Mouse (Mus musculus) lung, postnatal 4 days (tissue): ENCODE measurements at regions not wholly inside any gene's neighbourhood (a gene's known extent, or its start where the extent isn't known, plus 50 kb on each side); places are given as distances from the start of the nearest gene placed in this dataset.
"Not testable (repeated sequence)": the region's sequence is repeated elsewhere in the genome, so short reads cannot be mapped to it uniquely, and the experiment has no call there.

Source experiments
- DNase-seq, 2 experiments: peaks; one replicate each; pipeline ENCODE4 v3.0.0; 2021

GRCm38 (mm10) chr3:36387431-36387830, 88.3 kb downstream of the Anxa5 start:
- no peak for DNase-seq

- no peak for DNase-seq
Measured at GRCm38 (mm10) chr3:36383438-36383945, 92.2 kb downstream of the Anxa5 start.

- DNase-seq, result no peak
Measured at GRCm38 (mm10) chr3:36381621-36382193, 94.0 kb downstream of the Anxa5 start.

- no peak for DNase-seq
Measured at GRCm38 (mm10) chr3:36375722-36376121, 100.0 kb downstream of the Anxa5 start.

DNA sequence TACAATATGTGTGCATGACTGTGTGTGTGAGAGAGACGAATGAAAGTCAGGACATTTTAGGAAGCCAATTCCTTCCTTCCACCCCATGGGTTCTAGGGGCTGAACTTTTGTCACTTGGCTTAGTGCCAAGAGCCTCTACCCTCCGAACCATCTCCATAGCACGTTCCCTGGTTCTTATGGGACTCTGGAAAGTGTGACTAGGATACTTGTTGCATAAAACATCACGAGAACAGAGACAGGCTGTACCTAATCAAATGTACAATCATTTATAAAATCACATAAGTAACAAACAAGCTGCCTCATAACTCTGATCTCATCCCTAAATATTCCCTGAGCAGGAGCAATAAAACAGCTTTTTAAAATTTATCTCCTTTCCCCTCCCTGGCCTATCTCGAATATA, 100.8 kb downstream of the Anxa5 start:
- DNase-seq, result no peak

GRCm38 (mm10) chr3:36360933-36361332, 114.8 kb downstream of the Anxa5 start:
- no peak for DNase-seq

DNA sequence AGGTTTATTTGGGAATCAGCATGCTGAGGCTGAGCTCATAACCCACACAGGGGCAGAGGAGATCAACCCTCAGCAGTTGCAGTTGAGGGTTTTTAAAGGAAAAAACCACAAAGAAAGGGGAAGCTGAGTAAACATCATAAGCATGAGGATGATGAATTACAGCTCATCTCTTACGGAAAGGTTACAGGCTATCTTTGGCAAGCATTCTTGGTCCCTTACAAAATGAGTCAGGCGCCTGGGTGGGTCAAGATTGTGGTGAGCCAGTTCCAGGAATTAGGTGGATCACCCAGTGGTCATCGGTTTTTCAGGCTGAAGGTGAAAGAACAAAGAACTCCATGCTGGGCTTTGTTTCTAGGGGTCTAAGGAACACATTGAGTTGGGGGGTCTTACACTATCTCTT, 121.5 kb downstream of the Anxa5 start:
- not testable (repeated sequence) for DNase-seq

DNA sequence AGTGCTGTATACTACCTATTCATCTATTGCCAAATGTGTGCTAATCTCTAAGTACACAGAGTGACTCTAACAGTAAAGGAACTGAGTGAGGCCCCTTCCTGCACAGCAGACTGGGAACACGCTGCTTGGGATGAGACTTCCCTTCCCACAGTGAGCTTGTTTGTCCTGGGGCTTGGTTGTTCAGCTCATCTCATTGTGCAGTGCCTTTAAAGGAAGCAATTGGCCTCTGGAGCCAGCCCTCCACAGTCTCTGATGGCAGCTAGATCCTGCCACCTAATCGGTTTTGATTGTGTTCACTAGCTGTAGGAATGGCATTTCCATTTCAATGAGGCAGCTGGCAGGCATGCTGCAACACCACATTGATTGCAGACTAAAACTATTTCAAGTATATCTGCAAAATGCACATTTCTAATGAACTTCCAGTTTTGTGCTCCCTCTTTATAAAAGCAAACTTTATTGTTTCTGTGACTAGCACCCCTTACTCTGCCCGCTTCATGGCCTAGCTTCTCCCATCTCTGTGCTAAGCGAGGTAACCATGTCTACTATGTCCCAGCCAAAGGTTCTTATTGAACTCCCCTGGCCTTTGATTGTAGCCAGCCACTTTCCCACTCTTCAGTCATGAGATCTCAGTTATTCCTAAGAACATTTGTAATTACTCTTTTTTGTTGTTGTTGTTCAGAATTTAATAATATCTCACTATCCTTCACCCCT, 123.5 kb downstream of the Anxa5 start:
- DNase-seq, result peak; percentile 22 to 73

DNA sequence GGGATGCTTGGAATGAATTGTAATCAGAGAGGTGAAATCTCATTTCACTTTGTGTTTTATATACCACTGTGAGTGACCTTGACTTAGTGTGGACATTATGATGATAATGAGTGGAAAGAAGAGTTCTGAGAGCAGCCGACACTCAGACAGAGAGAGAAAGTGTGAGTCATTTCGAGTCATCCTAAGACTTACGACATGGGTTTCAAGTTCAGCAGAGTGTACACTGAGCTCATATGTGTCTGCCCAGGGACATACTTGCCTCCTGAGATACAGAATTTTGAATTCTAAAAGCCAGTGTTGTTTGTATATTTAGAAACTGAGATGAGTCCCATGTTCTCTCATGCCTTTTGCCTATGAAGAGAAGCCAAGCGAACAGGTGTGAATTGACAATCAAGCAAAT, 126.6 kb downstream of the Anxa5 start:
- DNase-seq, result no peak

DNA sequence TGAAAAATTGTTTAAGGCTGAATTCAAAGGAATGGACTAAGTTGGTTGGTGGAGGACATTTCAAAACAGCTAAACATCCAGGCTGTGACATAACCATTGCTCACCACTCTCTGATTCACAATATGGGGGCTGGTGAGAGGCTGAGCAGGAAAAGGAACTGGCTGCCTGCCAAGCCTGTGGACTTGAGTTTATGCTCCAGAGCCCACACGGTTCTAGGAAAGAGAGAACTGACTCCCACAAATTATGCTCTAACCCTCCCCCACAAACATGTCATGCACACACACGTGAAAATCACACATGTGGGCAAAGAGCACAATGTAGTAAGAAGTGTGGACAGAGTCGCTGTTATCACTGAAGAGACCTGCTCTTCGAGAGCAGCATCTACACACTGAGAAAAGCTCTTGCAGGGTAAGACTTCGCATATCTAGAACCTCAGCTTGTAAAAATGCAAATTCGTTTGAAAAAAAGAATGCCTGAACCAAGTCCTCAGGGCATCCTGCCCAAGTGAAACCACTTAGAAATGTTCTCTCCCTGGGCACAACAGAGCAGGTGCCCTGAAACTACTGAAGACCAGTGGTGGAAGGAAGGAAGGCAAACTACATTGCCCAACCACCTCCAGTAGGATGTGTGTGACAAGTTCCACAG, 118.9 kb upstream of the Qrfpr start:
- DNase-seq, result peak; percentile 24 to 30

GRCm38 (mm10) chr3:36339656-36340055, 117.5 kb upstream of the Qrfpr start:
- no peak for DNase-seq

- no peak for DNase-seq
Measured at GRCm38 (mm10) chr3:36334279-36334678, 112.2 kb upstream of the Qrfpr start.

- DNase-seq, result no peak
Measured at GRCm38 (mm10) chr3:36332016-36332415, 109.9 kb upstream of the Qrfpr start.

DNA sequence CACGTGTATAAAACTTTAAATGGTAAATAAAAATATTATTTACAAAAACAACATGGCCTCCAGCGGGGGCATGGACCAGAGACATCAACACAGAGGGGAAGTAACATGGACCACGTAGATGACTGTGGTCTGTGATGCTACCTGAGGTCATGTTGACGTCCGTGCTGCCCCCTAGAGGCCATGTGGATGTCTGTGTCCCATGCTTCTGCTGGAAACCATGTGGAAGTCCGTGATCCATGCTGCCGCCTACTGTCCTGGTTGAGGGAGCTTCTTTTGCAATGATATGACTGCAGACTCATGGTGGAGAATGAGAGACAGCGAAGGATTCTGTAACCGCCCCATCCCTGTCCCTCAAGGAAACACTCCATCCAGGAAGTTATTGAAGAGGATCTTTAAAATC, 108.5 kb upstream of the Qrfpr start:
- DNase-seq, result peak; percentile 36 to 41

- DNase-seq, result no peak
Measured at GRCm38 (mm10) chr3:36329631-36330030, 107.5 kb upstream of the Qrfpr start.

GRCm38 (mm10) chr3:36328927-36329326, 106.8 kb upstream of the Qrfpr start:
- no peak for DNase-seq

- DNase-seq, result no peak
Measured at GRCm38 (mm10) chr3:36318635-36319034, 96.5 kb upstream of the Qrfpr start.

- no peak for DNase-seq
Measured at GRCm38 (mm10) chr3:36311337-36311736, 89.2 kb upstream of the Qrfpr start.

DNA sequence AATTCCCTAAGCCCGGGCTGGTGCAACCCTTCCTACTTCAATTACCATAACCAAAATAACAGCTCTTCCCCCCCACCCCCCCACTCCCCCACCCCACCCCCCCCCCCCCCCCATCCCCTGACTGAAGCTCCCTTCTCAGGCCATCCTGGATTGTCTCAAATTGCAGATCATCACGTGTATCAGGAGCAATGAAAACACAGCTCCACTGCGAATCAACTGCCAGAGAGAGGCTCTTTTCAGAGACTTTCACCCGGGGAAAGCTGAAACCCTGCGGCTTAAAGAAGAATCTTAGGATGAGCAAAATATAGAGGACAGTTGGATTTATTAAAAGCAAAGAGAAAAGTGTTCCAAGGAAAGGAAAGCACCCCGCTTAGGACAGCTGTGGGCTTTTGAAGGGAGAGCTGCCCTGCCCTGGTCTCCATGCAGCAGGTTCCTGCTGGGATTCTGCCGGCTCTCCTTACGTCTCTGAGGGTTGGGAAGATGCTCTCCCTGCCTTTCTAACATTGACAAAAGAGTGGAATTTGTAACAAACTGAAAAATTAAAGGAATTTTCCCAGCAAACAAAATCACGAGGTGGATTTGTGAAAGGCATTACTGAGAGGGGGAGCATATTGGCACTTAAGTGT, 88.6 kb upstream of the Qrfpr start:
- no peak for DNase-seq

- no peak for DNase-seq
Measured at GRCm38 (mm10) chr3:36296792-36297191, 74.7 kb upstream of the Qrfpr start.

DNA sequence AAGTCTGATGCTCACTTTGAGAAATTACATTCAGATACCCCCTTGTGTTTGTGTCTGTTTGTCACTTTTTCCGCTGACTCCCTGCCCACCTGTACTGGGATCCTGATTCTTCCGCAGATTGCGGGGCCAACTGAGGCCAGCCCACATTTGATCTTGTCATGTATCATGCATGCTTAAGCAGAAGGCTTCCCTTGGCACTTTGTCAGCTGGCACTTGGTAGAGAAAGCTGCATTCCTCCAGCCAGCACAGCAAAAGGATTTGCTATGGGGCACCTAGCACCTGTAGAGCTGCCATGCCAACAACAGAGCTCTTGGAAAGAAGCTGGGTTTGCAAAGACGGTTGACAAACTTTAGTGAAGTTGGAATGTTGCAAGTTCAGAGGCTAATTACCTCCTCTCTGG, 69.9 kb upstream of the Qrfpr start:
- no peak for DNase-seq

DNA sequence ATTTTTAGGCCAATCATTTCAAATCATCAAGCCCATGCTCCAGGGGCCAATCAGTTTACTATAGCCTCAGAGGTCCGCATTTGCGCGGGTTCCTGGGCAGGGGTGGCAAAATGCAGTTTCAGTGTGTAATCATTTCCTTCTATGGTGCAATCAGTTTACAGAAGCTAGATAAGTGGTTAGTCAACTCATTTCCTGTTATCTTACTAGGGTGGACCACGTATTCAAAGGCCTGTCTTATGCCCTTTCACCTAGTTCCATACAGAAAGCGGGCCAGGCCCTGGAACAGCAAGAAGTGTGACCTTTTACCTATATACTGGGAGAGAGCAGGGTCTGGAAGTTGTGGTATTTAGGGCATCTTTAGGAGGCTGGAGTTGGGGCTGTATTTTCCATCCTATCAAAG, 62.0 kb upstream of the Qrfpr start:
- no peak for DNase-seq

DNA sequence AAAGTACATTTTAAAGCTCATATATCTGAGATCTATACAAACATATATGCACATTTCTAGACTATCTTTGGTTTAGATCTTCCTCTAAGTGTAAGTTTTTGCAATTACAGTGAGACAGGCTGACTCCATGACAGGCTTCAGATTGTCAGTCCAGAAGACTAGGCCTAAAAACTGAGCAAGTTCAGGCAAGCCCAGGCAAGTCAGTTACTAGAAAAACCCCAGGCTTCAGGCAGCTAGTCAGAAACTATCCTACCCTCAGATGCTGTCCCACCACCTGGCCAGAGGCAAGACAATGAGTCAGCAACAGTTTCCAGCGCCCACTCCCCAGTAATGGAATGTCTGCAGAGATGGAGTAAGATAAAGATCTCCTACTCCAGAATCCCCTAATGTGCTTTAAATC, 53.4 kb upstream of the Qrfpr start:
- DNase-seq, result no peak
